Mouse (Mus musculus): ENCODE measurements around the gene Cd52.

DNA sequence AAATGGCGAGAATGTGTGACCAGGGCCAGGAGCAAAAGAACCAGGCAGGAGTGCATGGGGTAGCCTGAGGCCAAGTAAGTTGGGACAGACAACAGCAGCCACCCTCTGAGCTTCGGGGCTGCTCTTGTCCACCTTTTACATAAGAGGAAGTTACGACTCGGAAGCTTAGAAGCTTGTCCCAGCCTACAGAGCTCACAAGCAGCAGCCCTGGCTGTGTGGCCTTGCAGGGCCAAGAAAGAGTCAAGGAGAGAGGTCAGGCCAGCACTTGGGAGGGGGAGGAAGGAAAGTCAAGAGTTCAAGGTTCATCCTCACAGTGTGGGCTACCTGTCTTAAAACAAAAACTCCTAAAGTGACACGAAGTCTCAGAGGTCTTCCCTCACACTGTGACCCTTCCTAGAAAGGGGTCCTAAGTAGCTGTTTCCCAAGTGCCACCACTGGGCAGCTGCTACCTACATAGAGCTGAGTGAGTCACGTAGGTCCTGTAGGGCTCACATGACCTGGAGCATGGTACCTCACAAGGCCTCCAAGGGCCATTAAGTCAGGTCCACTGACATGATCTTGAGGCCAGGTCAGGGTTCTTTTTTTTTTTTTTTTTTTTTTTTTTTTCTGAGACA, 25.4 kb upstream of the Cd52 start:
- TF ChIP-seq CTCF (IDR thresholded peaks at IDR 0.05; ENCODE audit: low read depth) (no peak), EP300 (IDR thresholded peaks at IDR 0.05; ENCODE audit: low read depth) (no peak)
